ENCODE assay signal across 8 mouse cellular contexts in genomic region chr16:45973959-45974686, GRCm38 (mm10). TPM values are rescaled to one million over a fixed set of nuclear protein-coding genes. Genes with fewer than 3 reads are reported as not detected.
DNase-seq lines count a peak whose midpoint lies in the region; ATAC-seq lines count a peak whose summit lies in the region.
"Had no signal": no experiment of that assay in that cellular context is flagged by ENCODE, and none has a peak within 500 bp of the region (broad histone marks: within the 10 kb centered on the region; RNA-seq: fewer than 3 reads in every experiment).

No protein-coding gene starts in this region.

- WGBS in midbrain, embryonic 13.5 days: 67% methylated on average over 9 of the region's 9 CpGs
- WGBS in midbrain, embryonic 15.5 days: 66% methylated on average over 9 of the region's 9 CpGs

- no peaks in the 10 kb centered on the region for H3K36me3 ChIP-seq in midbrain, embryonic 13.5 days
- H3K36me3 ChIP-seq in midbrain, embryonic 15.5 days (replicated peaks): no peaks in the 10 kb centered on the region
- H3K36me3 ChIP-seq: neural tube, embryonic 13.5 days had no signal

- no peak overlapping the region for H3K4me3 ChIP-seq in midbrain, embryonic 13.5 days (replicated peaks)
- H3K4me3 ChIP-seq in midbrain, embryonic 15.5 days: no peak overlapping the region
- H3K4me3 ChIP-seq: neural tube, embryonic 13.5 days had no signal

- intact Hi-C loops in heart, postnatal 36 days (cut with DNase I): loop anchor here (2.0 kb wide), 1 partner anchor 49 kb away; no protein-coding TSS in a partner anchor

- H3K27me3 ChIP-seq in midbrain, embryonic 13.5 days: no peaks in the 10 kb centered on the region
- no peaks in the 10 kb centered on the region for H3K27me3 ChIP-seq in midbrain, embryonic 15.5 days (replicated peaks)
- H3K27me3 ChIP-seq: neural tube, embryonic 13.5 days had no signal

- H3K4me1 ChIP-seq in midbrain, embryonic 13.5 days (replicated peaks): no peaks in the 10 kb centered on the region
- H3K4me1 ChIP-seq in midbrain, embryonic 15.5 days: no peaks in the 10 kb centered on the region

- H3K9ac ChIP-seq in midbrain, embryonic 13.5 days (replicated peaks): no peak overlapping the region
- H3K9ac ChIP-seq in midbrain, embryonic 15.5 days: no peak overlapping the region
- H3K9ac ChIP-seq: neural tube, embryonic 13.5 days had no signal

- peak; percentile 50; the same call in 1 of the 2 replicates for ATAC-seq in midbrain, embryonic 13.5 days
- no peak for ATAC-seq in midbrain, embryonic 15.5 days (replicated peaks)

- DNase-seq in cerebellum, adult 8-10 months: peak; percentile 20
- DNase-seq in induced T-regulatory cell, adult 2 months (ENCODE audit: low read depth): peak; percentile 45
- DNase-seq in thymus, adult 18-20 months: peak; percentile 7 to 11
- DNase-seq in layer of hippocampus, adult 8-10 months (ENCODE audit: low spot score in 2 of 2): no peak
- no peak for DNase-seq in heart, postnatal 36 days

- H3K4me2 ChIP-seq in midbrain, embryonic 13.5 days (replicated peaks): no peak overlapping the region
- H3K4me2 ChIP-seq in midbrain, embryonic 15.5 days: no peak overlapping the region
- H3K4me2 ChIP-seq: neural tube, embryonic 13.5 days had no signal

- H3K9me3 ChIP-seq in midbrain, embryonic 13.5 days: no peaks in the 10 kb centered on the region
- H3K9me3 ChIP-seq in midbrain, embryonic 15.5 days: no peaks in the 10 kb centered on the region
- H3K9me3 ChIP-seq: neural tube, embryonic 13.5 days had no signal

- no peak overlapping the region for H3K27ac ChIP-seq in midbrain, embryonic 13.5 days
- H3K27ac ChIP-seq in midbrain, embryonic 15.5 days: no peak overlapping the region
- H3K27ac ChIP-seq: neural tube, embryonic 13.5 days had no signal

RNA-seq across cellular contexts. Expression of gene Phldb2, which starts 20.7 kb away (rescaled TPM):
- 12.1 and 12.2 TPM in 2 replicates for polyA plus RNA-seq in midbrain, embryonic 13.5 days (2015; fragmentation: Nextera tagmentation; extraction: Ambion mirVana)
- polyA plus RNA-seq in midbrain, embryonic 15.5 days (2015; fragmentation: Nextera tagmentation; extraction: Ambion mirVana): 7.8 and 9.1 TPM in 2 replicates
- total RNA-seq in layer of hippocampus, adult 8-10 months (2022): 1 to 10 TPM; 5.0 to 6.8 (median 5.6) TPM
- 10 to 100 TPM; 14.8 to 16.4 TPM for total RNA-seq in heart, postnatal 36 days (2021)

RNA-seq across cellular contexts. Expression of gene Plcxd2, which starts 35.9 kb away (rescaled TPM):
- polyA plus RNA-seq in midbrain, embryonic 13.5 days (2015; fragmentation: Nextera tagmentation; extraction: Ambion mirVana): 6.7 and 7.3 TPM in 2 replicates
- 12.4 and 12.9 TPM in 2 replicates for polyA plus RNA-seq in midbrain, embryonic 15.5 days (2015; fragmentation: Nextera tagmentation; extraction: Ambion mirVana)
- total RNA-seq in layer of hippocampus, adult 8-10 months (2022): 10 to 100 TPM; 15.6 to 19.5 (median 18.0) TPM
- total RNA-seq in heart, postnatal 36 days (2021): under 1 TPM; 0.05 to 0.14 TPM

Comparison
In these comparisons a context has a peak if more than half of its experiments do, and no peak if none do; other contexts are left out.
1. DNase-seq: peak in cerebellum, adult 8-10 months (single experiment), induced T-regulatory cell, adult 2 months (single experiment) and thymus, adult 18-20 months (2 of 2); none in layer of hippocampus, adult 8-10 months (0 of 2) and heart, postnatal 36 days (0 of 2).
2. RNA of gene Plcxd2, which starts 35.9 kb away (total RNA-seq): 15.6 to 19.5 TPM in layer of hippocampus, adult 8-10 months; 0.05 to 0.14 TPM in heart, postnatal 36 days; every median in the first group is over 10 times any median in the second.